Mouse (Mus musculus) brown adipose tissue, adult 24 weeks (tissue): ENCODE results near the gene Slc9a9. TPM values are rescaled to one million over a fixed set of nuclear protein-coding genes. Genes with fewer than 3 reads are reported as not detected.

ENCODE experiments used
- H3K27ac ChIP-seq: fragments of 200-500 bp; replicated peaks from 2 replicates; pipeline ENCODE4 v1.5.1; 2012; ENCODE audit warnings: low read depth, mild to moderate bottlenecking, low read length
- H3K4me1 ChIP-seq: fragments of 200-500 bp; 2 replicates; pipeline ENCODE4 v1.6.1; 2012; ENCODE audit warnings: low read length, mixed read lengths; ENCODE audit not compliant: control insufficient read depth, insufficient read depth, insufficient read length
- H3K4me3 ChIP-seq: fragments of 200-500 bp; 2 replicates; pipeline ENCODE4 v1.5.1; 2012; ENCODE audit warnings: low read depth, mild to moderate bottlenecking, low read length, moderate library complexity; ENCODE audit not compliant: insufficient read depth
- polyA plus RNA-seq: library from polyadenylated mRNA; stranded (reverse); fragments of >200 nt; gene quantifications from 2 replicates; pipeline ENCODE4 v1.2.4, GENCODE M21; 2012; ENCODE audit not compliant: missing spikeins, insufficient read depth, insufficient read length

Slc9a9 gene
- polyA plus RNA-seq, 1 experiment, result 2.0 TPM

DNA sequence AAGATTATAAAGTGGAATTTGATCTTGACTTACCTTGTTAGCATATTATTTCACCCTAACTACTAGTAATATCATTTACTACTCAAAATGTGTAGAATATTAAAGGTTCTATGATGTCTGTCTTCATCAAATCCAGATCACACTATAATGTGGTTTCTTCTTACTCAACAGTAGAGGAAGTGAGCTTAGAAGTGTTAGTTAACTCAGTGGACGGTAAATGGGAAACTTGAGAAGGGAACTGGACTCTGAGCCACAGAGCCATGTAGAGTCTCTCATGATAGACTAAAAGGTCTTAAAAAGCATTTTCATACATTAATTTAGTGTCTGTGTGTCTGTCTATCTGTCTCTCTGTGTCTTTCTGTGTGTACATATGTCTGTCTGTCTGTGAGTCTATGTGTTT, 64.6 kb downstream of the Slc9a9 start:
- Histone ChIP-seq H3K4me3 (no peak overlapping the region), H3K27ac (no peak overlapping the region)

DNA sequence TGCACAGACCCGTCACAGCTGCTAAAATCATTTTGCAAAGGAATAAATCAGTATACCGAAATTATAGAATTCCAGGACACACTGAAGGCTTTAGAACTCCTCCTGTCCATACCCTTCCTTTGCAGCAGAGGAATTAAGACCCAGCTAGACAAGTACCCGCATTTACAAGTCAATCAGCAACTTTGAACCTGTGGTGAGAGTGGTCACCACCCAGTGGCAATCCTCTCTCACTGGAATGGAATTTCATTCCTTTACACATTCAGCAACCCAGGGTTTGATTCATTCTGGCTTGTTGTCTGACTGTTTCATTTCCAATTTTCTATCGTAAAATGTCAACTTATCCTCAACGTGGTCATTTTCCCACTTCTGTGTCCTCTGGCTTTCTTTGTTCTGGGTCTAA, 67.5 kb downstream of the Slc9a9 start:
- H3K4me3 ChIP-seq, result no peak overlapping the region
- H3K27ac ChIP-seq, result no peak overlapping the region
- peaks cover 2% of the 10 kb centered on the region; the same call in 1 of the 2 replicates for H3K4me1 ChIP-seq

More for the DNA sequence above, 64.6 kb downstream of the Slc9a9 start:
- no peaks in the 10 kb centered on the region; the same call in 1 of the 2 replicates for H3K4me1 ChIP-seq

- Histone ChIP-seq H3K4me3 (no peak overlapping the region), H3K4me1 (peaks cover 2% of the 10 kb centered on the region; the same call in 1 of the 2 replicates), H3K27ac (no peak overlapping the region)
These were observed 69.1 kb downstream of the Slc9a9 start for GRCm38 (mm10) chr9:94738555-94739427.

- Histone ChIP-seq H3K4me1 (peaks cover 2% of the 10 kb centered on the region; the same call in 1 of the 2 replicates), H3K27ac (no peak overlapping the region), H3K4me3 (no peak overlapping the region)
These were observed 71.1 kb downstream of the Slc9a9 start for GRCm38 (mm10) chr9:94740841-94741240.

DNA sequence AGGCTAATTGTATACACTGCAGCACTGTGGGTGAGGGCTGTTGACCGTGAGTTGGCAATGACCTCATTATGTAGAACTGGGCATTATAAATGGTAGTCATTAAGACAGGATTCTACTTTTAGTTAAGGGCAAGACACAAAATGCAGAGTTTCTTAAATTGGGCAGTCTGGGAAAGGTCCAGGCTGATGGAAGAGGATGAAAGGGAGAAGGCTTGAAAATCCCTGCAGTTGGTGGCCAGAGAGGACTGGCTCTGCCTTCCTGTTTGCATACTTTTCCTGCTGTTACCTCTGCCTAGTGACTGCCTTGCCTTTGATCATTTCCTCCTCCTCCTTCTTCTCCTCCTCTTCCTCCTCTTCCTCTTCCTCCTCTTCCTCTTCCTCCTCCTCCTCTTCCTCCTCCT, 73.6 kb downstream of the Slc9a9 start:
- Histone ChIP-seq H3K4me3 (no peak overlapping the region), H3K4me1 (peaks cover 2% of the 10 kb centered on the region; the same call in 1 of the 2 replicates)

DNA sequence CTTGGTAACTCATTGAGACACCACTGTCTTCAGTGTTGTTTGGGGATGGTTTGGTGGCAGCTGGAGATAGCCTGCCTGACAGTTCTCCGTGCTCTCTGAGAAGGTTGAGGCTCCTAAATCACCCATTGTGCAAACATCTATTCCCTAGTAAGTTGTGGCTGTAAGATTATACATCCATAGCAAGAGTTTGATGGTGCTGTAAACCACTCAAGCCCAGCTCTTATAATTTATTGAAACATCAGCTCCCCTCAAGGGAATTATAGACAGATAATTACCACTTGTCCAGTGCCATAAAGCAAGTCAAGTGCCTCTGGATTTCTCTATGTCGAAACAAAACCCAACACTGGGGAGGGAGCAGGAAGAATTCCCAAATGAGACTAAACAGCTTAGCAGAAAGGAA, 78.8 kb downstream of the Slc9a9 start:
- no peaks in the 10 kb centered on the region for H3K4me1 ChIP-seq
- no peak overlapping the region for H3K4me3 ChIP-seq

More for the DNA sequence above, 73.6 kb downstream of the Slc9a9 start:
- no peak overlapping the region for H3K27ac ChIP-seq

DNA sequence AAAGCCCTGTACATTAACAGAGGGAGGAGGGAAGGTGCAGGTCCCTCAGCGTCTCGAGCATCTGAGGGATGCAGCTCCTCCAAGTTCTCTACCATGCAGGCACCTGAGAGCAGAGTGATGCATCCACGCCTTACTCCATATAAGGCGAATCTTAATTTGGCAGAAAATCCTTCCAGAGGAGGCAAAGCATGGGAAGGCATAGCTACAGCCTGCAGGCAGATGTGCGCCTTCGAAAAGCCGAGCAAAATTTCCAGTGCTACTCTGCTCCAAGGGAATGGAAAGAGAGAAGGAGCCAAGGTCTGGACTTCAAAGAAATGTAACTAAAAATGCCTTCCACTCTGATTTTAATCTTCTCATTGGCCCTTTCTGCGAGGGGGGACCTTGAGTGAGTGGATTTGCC, 80.5 kb downstream of the Slc9a9 start:
- Histone ChIP-seq H3K4me1 (no peaks in the 10 kb centered on the region), H3K27ac (no peak overlapping the region), H3K4me3 (no peak overlapping the region)

More for the DNA sequence above, 78.8 kb downstream of the Slc9a9 start:
- H3K27ac ChIP-seq, result no peak overlapping the region

GRCm38 (mm10) chr9:94750935-94751637, 81.4 kb downstream of the Slc9a9 start:
- Histone ChIP-seq H3K27ac (no peak overlapping the region), H3K4me1 (no peaks in the 10 kb centered on the region)

GRCm38 (mm10) chr9:94751638-94752021, 81.9 kb downstream of the Slc9a9 start:
- H3K4me3 ChIP-seq, result no peak overlapping the region
- H3K4me1 ChIP-seq, result no peaks in the 10 kb centered on the region
- no peak overlapping the region for H3K27ac ChIP-seq

More at GRCm38 (mm10) chr9:94750935-94751637, 81.4 kb downstream of the Slc9a9 start:
- H3K4me3 ChIP-seq, result no peak overlapping the region

DNA sequence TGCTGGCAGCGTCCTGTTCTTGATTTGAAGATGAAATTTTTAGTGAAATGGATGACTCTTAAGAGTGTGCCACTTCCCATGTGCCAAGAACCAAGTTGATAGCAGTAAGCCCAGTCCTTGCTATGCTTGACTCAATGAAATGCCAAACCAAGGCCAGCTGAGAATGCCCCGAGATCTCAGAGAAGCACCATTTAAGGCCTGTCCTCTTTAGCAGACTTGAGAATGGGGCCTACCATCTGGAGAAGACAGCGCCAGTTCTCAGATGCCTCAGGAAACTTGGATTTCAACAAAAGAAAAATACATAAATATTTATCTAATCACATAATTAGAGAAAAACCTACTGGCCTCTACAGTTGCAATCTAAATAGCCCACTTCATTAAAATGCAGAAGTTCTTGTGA, 82.4 kb downstream of the Slc9a9 start:
- Histone ChIP-seq H3K4me1 (no peaks in the 10 kb centered on the region), H3K27ac (no peak overlapping the region), H3K4me3 (no peak overlapping the region)

- no peaks in the 10 kb centered on the region for H3K4me1 ChIP-seq
- H3K27ac ChIP-seq, result no peak overlapping the region
- H3K4me3 ChIP-seq, result no peak overlapping the region
These were observed 90.2 kb downstream of the Slc9a9 start for GRCm38 (mm10) chr9:94759904-94760303.

- Histone ChIP-seq H3K4me1 (no peaks in the 10 kb centered on the region), H3K4me3 (no peak overlapping the region), H3K27ac (no peak overlapping the region)
These were observed 98.4 kb downstream of the Slc9a9 start for GRCm38 (mm10) chr9:94768114-94768513.

- Histone ChIP-seq H3K27ac (no peak overlapping the region), H3K4me3 (no peak overlapping the region), H3K4me1 (no peaks in the 10 kb centered on the region)
These were observed 98.8 kb downstream of the Slc9a9 start for GRCm38 (mm10) chr9:94768524-94768923.

DNA sequence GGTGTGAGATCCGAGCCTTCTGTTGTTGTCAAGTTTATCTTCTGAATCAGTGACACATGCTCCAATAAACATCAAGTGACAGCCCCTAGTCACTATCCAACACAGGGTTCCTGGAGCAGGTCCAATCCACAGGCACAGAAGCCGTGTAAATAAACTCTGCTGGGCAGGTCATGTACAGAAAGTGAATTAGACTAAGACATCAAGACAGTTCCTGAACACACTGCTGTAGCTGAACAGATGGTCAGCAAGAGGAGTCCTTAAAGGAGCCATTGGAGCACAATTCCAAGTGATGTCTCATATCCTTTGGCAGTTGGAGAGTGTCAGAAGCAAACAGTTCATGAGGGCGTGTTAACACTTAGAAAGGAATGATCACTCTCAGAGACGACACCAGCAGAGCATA, 103.6 kb downstream of the Slc9a9 start:
- Histone ChIP-seq H3K4me3 (no peak overlapping the region), H3K27ac (no peak overlapping the region), H3K4me1 (no peaks in the 10 kb centered on the region; the same call in 1 of the 2 replicates)

DNA sequence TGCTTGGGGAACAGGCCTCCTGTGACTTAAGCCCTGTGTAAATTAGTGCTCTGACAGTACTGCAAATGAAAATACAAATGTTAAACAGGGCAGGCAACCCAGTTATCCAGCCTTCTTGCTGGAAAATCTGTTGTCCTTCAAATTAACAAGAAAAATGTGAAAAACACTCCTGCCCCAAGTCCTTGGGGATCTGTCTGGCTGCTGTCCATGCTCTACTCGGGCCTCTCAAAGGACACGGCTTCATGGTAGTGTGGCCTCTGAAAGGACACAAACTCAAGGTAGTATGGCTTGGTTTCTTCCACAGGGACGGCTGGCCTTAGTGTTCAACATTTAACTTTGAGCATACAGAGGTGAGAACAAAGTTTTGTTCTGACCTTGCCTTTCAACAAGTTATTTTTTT, 118.6 kb downstream of the Slc9a9 start:
- Histone ChIP-seq H3K27ac (no peak overlapping the region), H3K4me1 (no peaks in the 10 kb centered on the region)

More for the DNA sequence above, 118.6 kb downstream of the Slc9a9 start:
- no peak overlapping the region for H3K4me3 ChIP-seq
